Mouse (Mus musculus): ENCODE data around the gene Gng3.

GRCm38 (mm10) chr19:8881034-8881392 lies 42.0 kb upstream of the Gng3 start:
- TF ChIP-seq CTCF (IDR thresholded peaks at IDR 0.05; ENCODE audit: control insufficient read depth, insufficient read depth, insufficient replicate concordance, low read depth, low read length): no peak
- no peak for TF ChIP-seq POLR2A (IDR thresholded peaks at IDR 0.05; ENCODE audit: control insufficient read depth, low read depth, low read length)
